Mouse (Mus musculus) cerebellum, adult 2 months (tissue): ENCODE results near the gene Cwc22.

Source experiments
- CTCF ChIP-seq: fragments of 200-500 bp; IDR thresholded peaks from 2 replicates; pipeline ENCODE4 v1.5.1; 2011; ENCODE audit warnings: low read depth, mild to moderate bottlenecking, control low read depth, low read length, moderate library complexity, borderline replicate concordance; ENCODE audit not compliant: insufficient read depth
- POLR2A ChIP-seq: fragments of 200-500 bp; IDR thresholded peaks from 2 replicates; pipeline ENCODE4 v1.6.1; 2011; ENCODE audit warnings: low read length, control low read depth, borderline replicate concordance; ENCODE audit not compliant: insufficient read depth

DNA sequence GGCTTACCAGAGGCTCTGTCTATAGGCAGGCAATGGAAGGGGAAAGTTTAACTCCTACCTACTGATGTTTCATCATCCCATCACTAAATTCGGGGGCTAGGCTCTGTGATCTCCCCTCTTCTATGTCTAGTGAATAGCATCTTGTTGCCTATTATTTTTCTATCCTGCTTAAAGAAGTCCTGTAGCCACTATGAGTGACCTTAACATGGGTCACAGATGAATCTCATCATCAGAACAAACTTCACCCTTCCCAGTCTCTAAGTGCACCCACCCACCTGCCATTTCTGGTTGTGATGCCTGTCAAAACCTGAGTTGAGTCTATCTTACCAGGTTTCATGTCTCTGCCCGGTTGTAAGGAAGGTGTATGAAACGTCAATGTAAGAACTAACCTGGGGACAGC, 14.5 kb upstream of the Cwc22 start:
- TF ChIP-seq CTCF (no peak), POLR2A (no peak)
